Mouse (Mus musculus) liver (tissue): ENCODE data around the gene Tlx2.

Source experiments
- DNase-seq: peaks from one replicate; pipeline ENCODE4 v3.0.0-alpha.2; 2020; ENCODE audit warnings: mixed read lengths

Gene Tlx2

GRCm38 (mm10) chr6:83070247-83070310, at the start of gene Tlx2:
Gene Tlx2 (minus strand): TSS chr6:83070293.
- no peak for DNase-seq

DNA sequence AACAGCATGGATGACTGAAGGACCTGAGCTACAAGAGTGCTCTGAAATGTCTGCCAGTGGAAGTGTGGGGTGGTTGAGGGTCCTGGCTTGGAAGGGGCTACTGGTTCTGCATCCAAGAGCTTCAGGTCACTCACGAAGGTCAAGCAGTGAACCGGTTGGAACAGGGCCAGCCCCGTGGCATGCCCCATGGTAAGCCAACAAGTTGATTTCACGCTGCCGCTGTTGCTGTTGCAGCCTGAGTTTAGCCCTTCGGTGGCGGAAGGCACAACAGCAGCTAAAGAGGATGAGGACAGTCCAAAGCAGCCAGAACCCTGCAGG, 49.6 kb upstream of the Tlx2 start:
- no peak for DNase-seq

GRCm38 (mm10) chr6:83118825-83119733, 49.0 kb upstream of the Tlx2 start:
- no peak for DNase-seq

DNA sequence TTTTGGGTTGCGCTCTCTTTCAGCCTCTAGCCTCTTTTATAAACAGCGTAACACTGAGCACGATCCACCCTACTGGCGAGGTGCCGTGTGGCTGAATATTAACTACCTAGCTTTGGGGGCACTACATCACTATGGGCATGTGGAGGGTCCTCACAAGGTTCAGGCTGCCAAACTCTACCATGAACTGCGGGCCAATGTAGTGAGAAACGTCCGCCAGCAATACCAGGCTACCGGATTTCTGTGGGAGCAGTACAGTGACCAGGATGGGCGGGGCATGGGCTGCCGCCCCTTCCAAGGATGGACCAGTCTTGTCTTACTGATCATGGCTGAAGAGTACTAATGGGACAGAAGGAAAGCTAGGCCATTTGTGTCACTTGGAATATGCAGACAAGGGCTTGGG, 48.3 kb upstream of the Tlx2 start:
- no peak for DNase-seq

GRCm38 (mm10) chr6:83117616-83118015, 47.5 kb upstream of the Tlx2 start:
- no peak for DNase-seq

DNA sequence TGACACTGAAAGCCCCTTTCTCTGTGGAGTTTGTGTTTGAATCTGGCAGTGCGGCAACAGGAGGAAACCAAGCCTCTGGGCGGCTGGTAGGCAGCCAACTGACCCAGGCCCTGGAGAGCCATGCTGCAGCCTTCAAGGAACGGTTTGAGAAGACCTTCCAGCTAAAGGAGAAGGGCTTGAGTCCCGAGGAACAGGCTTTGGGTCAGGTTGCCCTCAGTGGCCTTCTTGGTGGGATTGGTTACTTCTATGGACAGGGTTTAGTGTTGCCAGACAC, 47.0 kb upstream of the Tlx2 start:
- no peak for DNase-seq

- DNase-seq = no peak
Measured at GRCm38 (mm10) chr6:83116373-83117164, 46.5 kb upstream of the Tlx2 start.

DNA sequence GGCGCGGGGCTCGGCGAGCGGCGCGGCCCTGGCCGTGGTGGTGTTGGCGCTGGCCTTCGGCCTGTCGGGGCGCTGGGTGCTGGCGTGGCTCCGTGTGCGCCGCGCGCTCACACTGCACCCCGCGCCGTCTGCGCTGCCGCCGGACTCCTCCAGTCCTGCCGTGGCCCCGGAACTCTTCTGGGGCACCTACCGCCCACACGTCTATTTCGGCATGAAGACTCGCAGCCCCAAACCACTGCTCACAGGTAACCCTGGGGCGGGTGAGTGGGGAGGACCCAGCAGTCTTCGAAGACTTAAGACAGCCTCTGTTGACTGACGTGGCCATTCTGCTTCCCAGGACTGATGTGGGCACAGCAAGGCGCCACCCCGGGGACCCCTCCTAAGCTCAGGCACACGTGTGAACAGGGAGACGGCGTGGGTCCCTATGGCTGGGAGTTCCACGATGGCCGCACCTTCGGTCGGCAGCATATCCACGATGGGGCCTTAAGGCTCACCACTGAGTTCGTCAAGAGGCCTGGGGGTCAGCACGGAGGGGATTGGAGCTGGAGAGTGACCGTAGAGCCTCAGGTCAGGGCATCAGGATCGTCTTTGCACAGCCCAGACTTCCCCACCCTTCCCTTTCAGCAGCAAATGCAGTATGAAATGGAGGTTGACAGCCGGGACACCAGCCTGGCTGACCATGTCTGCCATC, 45.7 kb upstream of the Tlx2 start:
- no peak for DNase-seq

DNA sequence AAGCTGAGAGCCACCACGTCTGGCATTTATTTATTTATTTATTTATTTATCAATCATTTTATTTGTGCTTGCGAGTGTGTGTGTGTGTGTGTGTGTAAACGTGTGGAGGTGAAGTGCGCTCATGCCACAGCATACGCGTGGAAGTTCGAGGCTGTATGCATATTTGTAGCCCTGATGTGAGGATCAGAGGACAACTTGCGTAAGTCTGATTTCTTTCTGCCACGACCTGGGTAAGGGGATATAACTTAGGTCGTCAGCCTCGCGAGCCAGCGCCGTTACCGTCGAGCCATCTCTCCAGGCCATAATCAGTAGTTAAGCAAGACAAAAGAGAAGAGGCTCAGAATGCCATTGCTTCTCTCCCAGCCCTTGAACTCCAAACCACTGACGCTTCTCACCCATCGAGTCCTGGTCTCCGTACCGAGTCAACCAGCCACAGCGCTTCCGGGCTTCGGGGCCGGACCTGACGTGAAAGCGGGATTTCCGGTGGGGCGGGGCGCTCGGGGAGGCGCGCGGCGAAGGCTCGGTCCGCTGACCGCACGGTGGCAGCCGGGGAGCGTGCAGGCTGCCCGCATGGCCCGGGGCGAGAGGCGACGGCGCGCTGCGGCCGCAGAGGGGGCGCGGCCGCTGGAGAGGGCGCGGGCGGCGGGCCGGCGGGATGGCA, 45.0 kb upstream of the Tlx2 start, which contains the start of gene Mogs:
Mogs (plus strand) TSS at position 486 of the 661 bp plus-strand sequence.
- peak; percentile 96 for DNase-seq

GRCm38 (mm10) chr6:83111510-83112136, 41.5 kb upstream of the Tlx2 start:
- no peak for DNase-seq

- DNase-seq = peak; percentile 80
Measured at GRCm38 (mm10) chr6:83108762-83109668, 38.9 kb upstream of the Tlx2 start, which contains the start of gene Mrpl53. Gene Mrpl53 (plus strand): TSS chr6:83109040.

DNA sequence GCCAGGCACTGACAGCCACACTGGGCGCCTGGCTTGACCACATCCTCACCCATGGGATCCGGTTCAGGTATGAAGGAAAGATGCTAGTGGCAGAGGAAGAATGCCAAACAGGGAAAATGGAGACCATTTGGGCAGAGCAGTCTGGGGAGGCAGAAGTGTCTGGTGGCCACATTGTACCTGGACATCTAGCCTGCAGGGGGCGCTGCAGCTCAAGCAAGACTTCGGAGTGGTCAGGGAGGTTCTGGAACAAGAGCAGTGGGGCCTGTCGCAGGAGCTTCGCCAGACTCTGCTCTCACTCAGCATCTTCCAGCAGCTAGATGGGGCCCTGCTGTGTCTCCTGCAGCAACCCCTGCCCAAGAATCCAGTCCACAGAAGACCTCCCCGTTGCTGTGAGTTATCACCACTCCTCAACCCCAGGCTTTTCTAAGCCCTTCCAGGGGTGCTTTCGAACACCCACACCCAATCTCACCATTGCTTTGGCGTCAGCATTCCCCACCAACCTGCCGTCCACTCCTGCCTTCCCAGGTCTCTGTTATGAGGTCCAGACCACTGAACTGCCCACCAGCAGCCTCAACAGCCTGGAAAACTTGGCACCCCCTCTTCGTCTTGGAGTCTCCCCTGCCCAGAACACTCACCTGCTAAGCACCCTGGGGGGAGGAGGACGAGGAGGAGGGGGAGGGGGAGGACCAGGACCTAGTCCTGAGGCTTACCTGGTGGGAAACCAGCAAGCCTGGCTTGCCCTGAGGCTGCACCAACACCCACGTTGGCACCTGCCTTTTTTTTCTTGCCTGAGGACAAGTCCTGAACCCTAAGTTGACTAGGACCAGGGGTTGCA, 37.7 kb upstream of the Tlx2 start:
- DNase-seq = peak; percentile 91

DNA sequence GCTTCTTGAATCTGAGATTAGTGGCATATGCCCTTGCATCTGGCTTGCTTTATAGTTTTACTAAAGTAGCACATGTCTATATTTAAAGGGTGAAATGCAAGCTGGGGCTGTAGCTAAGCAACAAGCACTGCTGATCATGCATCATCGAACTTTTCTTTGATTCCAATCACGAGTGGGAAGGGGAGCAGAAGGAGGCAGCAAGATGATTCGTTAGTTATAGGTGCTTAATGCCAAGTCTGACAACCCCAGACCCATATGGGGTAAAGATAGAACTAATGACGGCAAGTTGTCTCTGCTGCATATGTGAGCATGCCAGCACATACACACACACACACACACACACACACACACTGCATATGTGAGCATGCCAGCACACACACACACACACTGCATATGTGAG, 34.1 kb upstream of the Tlx2 start:
- no peak for DNase-seq

DNA sequence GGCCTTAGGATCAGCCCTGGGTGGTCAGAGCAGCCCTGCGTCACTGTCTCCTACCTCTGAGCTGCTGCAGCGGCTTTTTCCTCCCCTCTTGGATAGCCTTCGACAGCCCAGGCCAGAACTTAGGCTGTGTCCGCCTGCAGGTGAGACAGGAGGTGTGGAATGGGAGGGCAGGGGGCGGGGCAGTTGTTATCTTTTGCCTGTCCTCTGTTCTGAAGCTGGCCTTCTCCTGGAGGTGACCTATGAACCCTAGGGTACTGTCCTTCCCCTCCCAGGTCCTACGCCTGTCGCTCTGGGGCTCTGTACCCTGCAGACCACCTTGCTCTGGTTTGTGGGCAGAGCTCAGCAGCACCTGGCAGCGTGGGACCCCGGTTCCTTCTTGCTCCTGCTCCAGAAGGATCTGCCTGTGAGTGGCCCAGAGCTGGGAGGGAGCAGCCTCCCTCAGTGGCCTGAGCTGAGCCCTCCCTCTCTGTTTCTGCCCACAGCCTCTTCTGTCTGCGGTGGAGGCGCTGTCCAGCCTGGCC, 33.1 kb upstream of the Tlx2 start:
- DNase-seq = no peak

- DNase-seq = peak; percentile 87
Measured at GRCm38 (mm10) chr6:83101688-83102556, 31.8 kb upstream of the Tlx2 start.

GRCm38 (mm10) chr6:83101316-83101687, 31.2 kb upstream of the Tlx2 start, which contains the start of the genes Ccdc142 and Gm42688:
Gene Ccdc142 (plus strand): TSS chr6:83101601.
Gene Gm42688 (plus strand): TSS chr6:83101617.
- peak; percentile 89 for DNase-seq

GRCm38 (mm10) chr6:83098411-83098810, 28.3 kb upstream of the Tlx2 start:
- DNase-seq = no peak

- no peak for DNase-seq
Measured at GRCm38 (mm10) chr6:83095968-83096367, 25.9 kb upstream of the Tlx2 start.

DNA sequence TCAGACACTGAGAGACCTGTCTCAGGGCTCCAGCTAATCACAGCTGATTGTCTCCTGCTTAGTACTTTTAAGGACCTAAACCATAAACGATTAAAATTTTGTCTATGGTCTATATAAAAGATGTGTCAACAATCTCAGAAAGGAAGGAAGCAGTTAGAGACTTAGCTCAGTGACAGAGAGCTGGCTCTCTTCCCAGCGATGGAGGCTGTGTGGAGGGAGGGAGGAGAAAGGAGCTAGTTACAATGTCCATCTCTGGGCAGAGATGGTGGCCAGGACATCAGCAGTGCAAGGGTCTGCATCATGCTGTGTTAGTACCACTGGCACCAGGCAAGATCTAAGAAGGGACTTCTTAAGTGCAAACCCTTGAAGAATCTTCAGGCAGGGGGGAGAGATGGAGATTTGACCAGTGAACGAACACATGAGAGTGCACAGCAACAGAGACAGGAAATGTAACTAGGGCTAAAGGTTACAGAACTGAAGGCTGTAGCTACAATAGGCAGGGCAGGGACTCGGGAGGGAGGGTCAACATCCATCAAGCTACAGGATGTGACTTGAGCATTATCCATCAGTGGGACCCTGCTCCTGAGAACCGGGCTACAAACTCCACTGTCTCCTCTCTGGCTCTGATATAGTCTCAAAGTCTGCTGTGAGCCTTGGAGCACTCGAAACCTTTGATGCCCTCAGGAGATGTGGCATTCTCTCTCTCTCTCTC, 22.5 kb upstream of the Tlx2 start:
- DNase-seq = no peak
